Mouse (Mus musculus): ENCODE measurements at regions not wholly inside any gene's neighbourhood (a gene's known extent, or its start where the extent isn't known, plus 50 kb on each side); places are given as distances from the start of the nearest gene placed in this dataset.

- no peak for ATAC-seq (replicated peaks; ENCODE audit: low FRiP score, poor library complexity, severe bottlenecking)
Measured at GRCm38 (mm10) chr4:8967986-8968385, 729.1 kb upstream of the Car8 start.

DNA sequence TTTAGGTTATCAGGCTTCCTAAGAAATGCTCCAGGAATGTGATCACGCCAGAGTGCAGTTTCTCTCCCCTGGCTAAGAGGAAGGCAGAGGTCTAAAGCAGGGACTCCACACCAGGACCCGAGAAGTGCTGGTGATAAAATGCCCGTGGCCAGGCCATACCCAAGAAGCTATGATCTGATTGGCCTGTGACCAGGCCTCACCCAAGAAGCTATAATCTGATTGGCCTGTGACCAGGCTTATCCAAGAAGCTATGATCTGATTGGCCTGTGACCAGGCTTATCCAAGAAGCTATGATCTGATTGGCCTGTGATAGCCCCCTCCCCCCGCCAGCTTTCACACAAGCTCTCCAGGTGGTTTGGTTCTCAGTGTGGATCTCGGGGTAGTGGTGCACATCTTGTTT, 726.7 kb upstream of the Car8 start:
- no peak for ATAC-seq (replicated peaks; ENCODE audit: low FRiP score, poor library complexity, severe bottlenecking)

DNA sequence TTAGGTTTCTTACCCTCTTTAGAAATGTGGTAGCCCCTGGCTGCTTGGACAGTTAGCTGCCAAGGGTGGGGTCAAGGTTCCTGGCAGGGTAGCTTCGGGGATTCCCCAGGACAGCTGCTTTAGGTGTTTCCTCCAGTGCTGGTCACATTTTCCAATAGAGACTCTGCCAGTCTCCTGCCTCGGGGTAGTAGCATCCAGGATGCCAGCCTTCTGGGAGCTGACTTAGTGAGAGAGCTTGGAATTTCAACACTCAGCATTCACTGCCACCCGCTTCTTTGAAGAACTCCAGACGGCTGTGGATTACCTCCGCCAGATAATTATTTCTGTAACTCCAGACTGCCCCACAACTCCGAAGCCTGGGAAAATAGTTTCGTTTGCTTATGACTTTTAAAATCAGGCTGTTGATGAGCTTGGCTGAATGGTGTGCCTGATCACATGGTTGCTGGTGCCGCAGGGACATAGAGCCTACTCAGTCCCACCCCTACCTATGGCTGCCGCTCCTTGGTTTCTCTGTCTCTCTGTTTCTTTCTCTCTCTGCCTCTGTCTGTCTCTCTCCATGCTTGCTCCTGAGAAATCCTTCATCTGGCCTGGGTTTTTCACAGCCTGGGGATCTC, 724.2 kb upstream of the Car8 start:
- ATAC-seq (replicated peaks; ENCODE audit: low FRiP score, poor library complexity, severe bottlenecking), result no peak

DNA sequence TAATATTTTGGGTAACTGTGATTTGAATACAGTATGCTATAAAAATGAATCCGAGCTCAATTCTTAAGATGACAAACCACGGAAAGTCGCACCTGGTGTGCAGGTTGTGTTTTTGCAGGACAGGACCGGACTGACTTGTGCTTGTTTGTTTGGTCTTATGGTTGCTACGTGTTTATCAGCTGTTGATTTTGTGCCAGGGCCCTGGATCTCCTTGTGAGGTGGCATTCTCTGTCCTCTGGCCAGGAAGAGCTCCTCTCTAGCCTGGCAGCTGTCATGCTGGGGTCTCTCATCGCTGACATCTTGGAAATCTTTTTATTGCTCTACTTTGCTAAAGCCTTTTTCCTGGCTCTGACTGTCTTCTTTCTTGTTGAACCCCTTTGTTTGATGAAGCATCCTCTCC, 723.0 kb upstream of the Car8 start:
- ATAC-seq (replicated peaks; ENCODE audit: low FRiP score, poor library complexity, severe bottlenecking), result no peak

DNA sequence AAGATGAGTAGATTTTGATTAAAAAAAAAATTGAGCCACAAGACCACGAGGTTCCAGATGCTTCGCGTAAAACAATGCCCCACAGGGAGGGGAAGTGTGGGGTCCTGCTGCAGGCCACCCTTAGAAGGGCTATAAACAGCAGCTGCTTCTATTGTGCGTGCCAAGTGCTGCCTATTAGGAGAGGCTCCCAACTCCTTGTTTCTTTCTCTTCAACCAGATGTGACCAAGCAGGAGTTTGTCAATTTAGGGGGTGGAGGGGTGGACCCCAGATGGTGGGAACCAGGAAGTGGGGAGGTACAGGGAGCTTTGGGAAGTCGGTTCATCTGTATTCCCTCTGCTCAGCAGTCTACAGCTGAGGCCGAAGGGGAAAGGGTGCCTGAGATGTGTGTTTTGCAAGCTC, 718.9 kb upstream of the Car8 start:
- no peak for ATAC-seq (replicated peaks; ENCODE audit: low FRiP score, poor library complexity, severe bottlenecking)

DNA sequence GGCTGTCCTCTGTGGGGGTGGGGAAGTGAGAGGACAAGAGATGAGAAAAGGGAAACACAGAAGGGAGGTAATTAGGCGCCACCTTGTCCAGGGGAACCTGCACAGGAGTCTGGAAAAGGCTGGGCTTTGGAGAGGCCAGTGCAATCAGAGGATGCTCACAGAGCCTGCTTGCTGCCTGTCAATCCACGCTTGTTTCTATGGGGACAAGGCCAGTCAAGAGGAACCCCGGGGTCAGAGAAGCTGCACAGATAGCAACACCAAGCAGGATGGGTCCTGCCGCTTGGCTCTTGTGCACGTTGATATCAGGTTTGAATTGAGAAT, 718.1 kb upstream of the Car8 start:
- no peak for ATAC-seq (replicated peaks; ENCODE audit: low FRiP score, poor library complexity, severe bottlenecking)

GRCm38 (mm10) chr4:8956312-8957022, 717.6 kb upstream of the Car8 start:
- ATAC-seq (replicated peaks; ENCODE audit: low FRiP score, poor library complexity, severe bottlenecking), result no peak

- no peak for ATAC-seq (replicated peaks; ENCODE audit: low FRiP score, poor library complexity, severe bottlenecking)
Measured at GRCm38 (mm10) chr4:8955306-8955705, 716.5 kb upstream of the Car8 start.

GRCm38 (mm10) chr4:8954356-8954914, 715.6 kb upstream of the Car8 start:
- ATAC-seq (replicated peaks; ENCODE audit: low FRiP score, poor library complexity, severe bottlenecking), result no peak

- ATAC-seq (replicated peaks; ENCODE audit: low FRiP score, poor library complexity, severe bottlenecking), result no peak
Measured at GRCm38 (mm10) chr4:8953181-8953580, 714.3 kb upstream of the Car8 start.

GRCm38 (mm10) chr4:8949951-8950350, 711.1 kb upstream of the Car8 start:
- ATAC-seq (replicated peaks; ENCODE audit: low FRiP score, poor library complexity, severe bottlenecking), result no peak

- no peak for ATAC-seq (replicated peaks; ENCODE audit: low FRiP score, poor library complexity, severe bottlenecking)
Measured at GRCm38 (mm10) chr4:8949537-8949936, 710.7 kb upstream of the Car8 start.

DNA sequence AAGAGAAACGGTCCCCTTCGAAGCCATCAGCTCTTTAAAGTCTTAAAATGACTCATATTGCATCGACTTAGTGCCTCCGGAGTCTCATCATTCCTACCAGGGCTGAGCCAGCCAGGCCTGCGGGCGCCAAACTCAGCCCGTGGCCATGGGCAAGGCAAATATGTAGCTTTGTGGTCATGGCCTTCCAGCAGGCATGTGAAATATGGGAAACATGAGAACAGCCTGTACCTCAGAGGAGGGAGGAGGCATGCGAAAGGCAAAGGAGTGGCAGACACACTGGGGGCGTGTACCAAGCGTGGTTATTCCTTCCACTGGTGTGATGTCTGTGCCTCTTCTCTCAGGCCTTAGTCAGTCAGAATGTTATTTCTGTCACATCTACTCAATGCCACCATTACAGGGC, 706.3 kb upstream of the Car8 start:
- no peak for ATAC-seq (replicated peaks; ENCODE audit: low FRiP score, poor library complexity, severe bottlenecking)

- ATAC-seq (replicated peaks; ENCODE audit: low FRiP score, poor library complexity, severe bottlenecking), result no peak
Measured at GRCm38 (mm10) chr4:8943080-8943479, 704.2 kb upstream of the Car8 start.

- no peak for ATAC-seq (replicated peaks; ENCODE audit: low FRiP score, poor library complexity, severe bottlenecking)
Measured at GRCm38 (mm10) chr4:8938948-8939411, 700.1 kb upstream of the Car8 start.

- ATAC-seq (replicated peaks; ENCODE audit: low FRiP score, poor library complexity, severe bottlenecking), result no peak
Measured at GRCm38 (mm10) chr4:8935899-8936298, 697.1 kb upstream of the Car8 start.

DNA sequence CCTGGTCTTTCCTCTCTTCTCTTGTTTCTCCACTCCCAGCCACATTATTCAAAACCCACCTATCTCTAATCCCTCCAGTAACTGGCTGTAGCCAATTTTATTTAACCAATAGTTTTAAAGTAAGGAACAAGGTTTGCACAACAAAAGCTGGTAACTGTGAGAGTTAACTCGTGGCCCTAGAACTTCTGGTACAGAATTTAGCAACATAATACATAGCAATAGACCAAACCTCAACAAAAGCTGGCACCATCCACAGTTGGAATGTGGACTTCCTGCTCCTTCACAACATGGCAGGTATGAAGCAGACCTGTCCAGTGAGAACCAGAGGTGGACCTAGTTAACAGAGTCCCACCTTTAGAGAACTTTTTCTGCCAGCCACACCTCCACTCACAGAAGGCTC, 695.7 kb upstream of the Car8 start:
- ATAC-seq (replicated peaks; ENCODE audit: low FRiP score, poor library complexity, severe bottlenecking), result no peak

GRCm38 (mm10) chr4:8929346-8929745, 690.5 kb upstream of the Car8 start:
- ATAC-seq (replicated peaks; ENCODE audit: low FRiP score, poor library complexity, severe bottlenecking), result no peak

DNA sequence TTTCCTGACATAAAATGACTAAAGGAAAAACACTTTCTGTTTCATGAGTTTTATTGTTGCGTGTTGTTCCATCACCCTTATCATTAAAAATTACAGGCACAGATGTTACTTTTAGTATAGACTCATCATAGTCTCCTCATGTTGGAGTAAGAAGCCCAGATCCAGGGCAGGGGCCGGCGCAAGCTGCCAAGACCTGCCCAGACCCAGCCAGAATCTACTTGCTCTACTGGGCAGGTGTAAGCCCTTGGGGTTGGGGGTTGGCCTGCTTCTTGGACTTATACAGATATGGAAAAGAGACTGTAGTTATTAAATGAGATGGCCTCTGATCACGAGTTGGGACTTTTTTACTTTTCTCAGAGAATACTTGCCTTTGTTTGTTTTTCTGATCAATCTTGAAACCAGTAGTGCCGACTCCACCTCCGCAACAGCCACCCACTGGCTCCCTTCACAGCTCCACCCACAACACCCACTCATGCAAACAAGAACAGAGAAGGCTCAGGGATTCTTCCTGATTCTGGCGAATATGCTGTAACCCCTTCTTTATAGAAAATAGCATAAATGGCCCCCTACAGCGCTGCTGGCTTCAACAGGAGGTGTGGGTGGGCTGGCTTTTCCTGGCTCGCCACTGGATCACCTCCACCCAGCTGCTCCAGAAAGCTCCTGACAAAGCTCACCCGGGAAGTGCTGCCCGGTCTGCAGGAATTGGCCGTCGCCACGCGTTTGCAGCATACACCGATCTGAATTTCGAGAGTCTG, 689.9 kb upstream of the Car8 start:
- no peak for ATAC-seq (replicated peaks; ENCODE audit: low FRiP score, poor library complexity, severe bottlenecking)

DNA sequence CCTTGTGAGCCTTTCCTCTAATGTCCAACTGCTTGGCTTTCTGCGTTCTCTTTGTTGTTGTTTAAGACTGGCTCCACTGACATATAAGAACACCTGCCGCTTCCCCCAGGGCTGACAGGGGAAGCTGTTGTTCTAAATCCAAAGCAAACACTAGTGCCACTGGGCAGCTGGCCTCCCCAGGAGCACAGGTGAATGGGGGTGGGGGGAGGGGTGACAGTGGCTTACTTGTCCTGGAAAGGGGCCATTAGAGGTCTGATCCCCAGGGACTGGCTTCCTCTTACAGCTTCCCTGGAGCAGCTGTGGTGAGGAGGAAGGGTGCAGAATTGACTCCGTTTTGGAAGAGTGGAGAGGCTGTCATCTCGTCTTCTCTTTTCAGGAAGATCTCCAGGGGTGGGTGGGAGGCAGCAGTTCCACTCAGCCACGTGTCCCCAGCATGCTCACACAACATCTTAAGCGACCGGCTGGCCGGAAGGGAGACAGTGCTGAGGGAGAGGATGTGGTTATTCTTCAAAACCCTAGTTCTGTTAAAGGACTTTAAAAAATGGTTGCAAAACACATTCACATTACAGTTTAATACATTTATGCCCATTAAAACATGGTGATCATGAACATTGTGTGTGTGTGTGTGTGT, 688.5 kb upstream of the Car8 start:
- ATAC-seq (replicated peaks; ENCODE audit: low FRiP score, poor library complexity, severe bottlenecking), result no peak
